Mouse (Mus musculus) layer of hippocampus, postnatal 25 days (tissue): ENCODE measurements around the gene Stra8. TPM values are rescaled to one million over a fixed set of nuclear protein-coding genes. Genes with fewer than 3 reads are reported as not detected.

Experiments
- DNase-seq, 2 experiments: peaks; one replicate each; pipeline ENCODE4 v3.0.0; 2022; ENCODE audit warnings: mixed read lengths in 2 of 2, low spot score in 1 of 2; ENCODE audit errors: extremely low spot score in 1 of 2
- total RNA-seq, 2 experiments: library from RNA; stranded (reverse); gene quantifications; 2 replicates each; pipeline ENCODE4 v1.2.3; 2021

Stra8 gene
- total RNA-seq = not detected

GRCm38 (mm10) chr6:34919956-34920355 lies at the start of gene Stra8:
TSS of gene Stra8 (plus strand) at chr6:34920163.
- DNase-seq = no peak

- DNase-seq = no peak
Measured at GRCm38 (mm10) chr6:34870724-34871123, 49.2 kb upstream of the Stra8 start.

GRCm38 (mm10) chr6:34871929-34872328 lies 48.0 kb upstream of the Stra8 start:
- peak in 1 of 2 experiments; percentile 2 for DNase-seq

GRCm38 (mm10) chr6:34872871-34873270 lies 47.1 kb upstream of the Stra8 start:
- DNase-seq = no peak

GRCm38 (mm10) chr6:34874101-34874921 lies 45.7 kb upstream of the Stra8 start:
- peak in 1 of 2 experiments; percentile 5 for DNase-seq

- DNase-seq = peak in 1 of 2 experiments; percentile 16
Measured at GRCm38 (mm10) chr6:34875268-34875761, 44.6 kb upstream of the Stra8 start.

- DNase-seq = peak in 1 of 2 experiments; percentile 3
Measured at GRCm38 (mm10) chr6:34875966-34876834, 43.8 kb upstream of the Stra8 start.

GRCm38 (mm10) chr6:34876835-34877156 lies 43.2 kb upstream of the Stra8 start:
- no peak for DNase-seq

GRCm38 (mm10) chr6:34877509-34878321 lies 42.2 kb upstream of the Stra8 start, which contains the start of gene Cyren:
TSS of gene Cyren (minus strand) at chr6:34878060.
- DNase-seq = peak; percentile 77 to 83

- DNase-seq = no peak
Measured at GRCm38 (mm10) chr6:34879101-34879740, 40.7 kb upstream of the Stra8 start.

GRCm38 (mm10) chr6:34879911-34880475 lies 40.0 kb upstream of the Stra8 start:
- peak in 1 of 2 experiments; percentile 49 for DNase-seq

GRCm38 (mm10) chr6:34884724-34885123 lies 35.2 kb upstream of the Stra8 start:
- no peak for DNase-seq

GRCm38 (mm10) chr6:34887131-34887850 lies 32.7 kb upstream of the Stra8 start:
- DNase-seq = no peak

- DNase-seq = no peak
Measured at GRCm38 (mm10) chr6:34889185-34889584, 30.8 kb upstream of the Stra8 start.

GRCm38 (mm10) chr6:34895569-34895968 lies 24.4 kb upstream of the Stra8 start:
- DNase-seq = no peak

- DNase-seq = no peak
Measured at GRCm38 (mm10) chr6:34896168-34896780, 23.7 kb upstream of the Stra8 start.

GRCm38 (mm10) chr6:34899127-34899526 lies 20.8 kb upstream of the Stra8 start:
- no peak for DNase-seq

GRCm38 (mm10) chr6:34900990-34901389 lies 19.0 kb upstream of the Stra8 start:
- no peak for DNase-seq
